Mouse (Mus musculus) MEL (cell line): ENCODE data around the gene Tmem120a. TPM values are rescaled to one million over a fixed set of nuclear protein-coding genes. Genes with fewer than 3 reads are reported as not detected.

ENCODE experiments used
- DNase-seq: peaks from one replicate; pipeline ENCODE4 v3.0.0; 2011; ENCODE audit warnings: low read depth, low spot score
- H3K27ac ChIP-seq: 2 replicates; pipeline ENCODE4 v1.5.1; 2012; ENCODE audit warnings: low read depth, mild to moderate bottlenecking, control low read depth, low read length, moderate library complexity; ENCODE audit not compliant: control insufficient read depth
- H3K27me3 ChIP-seq, 2 experiments: fragments of 150-350 bp in 1 of 2; sonication (generic) in 1 of 2; 2 replicates each; pipeline ENCODE4 v1.6.1; 2012; ENCODE audit warnings: low read length in 2 of 2, mild to moderate bottlenecking in 2 of 2, improper control_type of control experiment in 1 of 2, moderate library complexity in 1 of 2; ENCODE audit not compliant: insufficient read depth in 2 of 2, control insufficient read depth in 1 of 2
- H3K36me3 ChIP-seq, 2 experiments: 2 replicates each; pipeline ENCODE4 v1.6.1; 2012 to 2014; ENCODE audit warnings: low read length in 2 of 2, improper control_type of control experiment in 1 of 2, inconsistent platforms in 1 of 2, mild to moderate bottlenecking in 1 of 2; ENCODE audit not compliant: insufficient read depth in 2 of 2, control insufficient read depth in 1 of 2
- H3K4me1 ChIP-seq, 2 experiments: fragments of 150-350 bp in 1 of 2; sonication (generic) in 1 of 2; 2 replicates each; pipeline ENCODE4 v1.6.1; 2012; ENCODE audit warnings: low read length in 2 of 2, improper control_type of control experiment in 1 of 2, mild to moderate bottlenecking in 1 of 2; ENCODE audit not compliant: insufficient read depth in 2 of 2, control insufficient read depth in 1 of 2
- H3K4me3 ChIP-seq, 2 experiments: fragments of 150-350 bp in 1 of 2; sonication (generic) in 1 of 2; 2 replicates each; pipeline ENCODE4 v1.5.1; 2012; ENCODE audit warnings: low read depth in 2 of 2, low read length in 2 of 2, mild to moderate bottlenecking in 2 of 2, moderate library complexity in 2 of 2, control low read depth in 1 of 2, improper control_type of control experiment in 1 of 2; ENCODE audit not compliant: control insufficient read depth in 1 of 2, insufficient read depth in 1 of 2
- H3K79me2 ChIP-seq: 2 replicates; pipeline ENCODE4 v1.6.1; 2012; ENCODE audit warnings: mild to moderate bottlenecking, low read length, moderate library complexity; ENCODE audit not compliant: control insufficient read depth, poor library complexity, insufficient read depth
- H3K9ac ChIP-seq: 2 replicates; pipeline ENCODE4 v1.6.1; 2012; ENCODE audit warnings: low read depth, mild to moderate bottlenecking, control low read depth, low read length, moderate library complexity; ENCODE audit not compliant: control insufficient read depth, poor library complexity, severe bottlenecking
- H3K9me3 ChIP-seq: fragments of 150-350 bp; sonication (generic); replicated peaks from 2 replicates; pipeline ENCODE4 v1.6.1; 2012; ENCODE audit warnings: mild to moderate bottlenecking, low read length, improper control_type of control experiment, moderate library complexity; ENCODE audit not compliant: insufficient read depth
- CHD1 ChIP-seq: IDR thresholded peaks from 2 replicates; pipeline ENCODE4 v1.6.1; 2012; ENCODE audit warnings: low read depth, mild to moderate bottlenecking, inconsistent platforms, low read length, improper control_type of control experiment
- CHD2 ChIP-seq: IDR thresholded peaks from 2 replicates; pipeline ENCODE4 v1.6.1; 2011; ENCODE audit warnings: low read length, improper control_type of control experiment
- ELF1 ChIP-seq: IDR thresholded peaks from 2 replicates; pipeline ENCODE4 v1.6.1; 2014; ENCODE audit warnings: low read depth, mild to moderate bottlenecking, inconsistent platforms, low read length, improper control_type of control experiment, moderate library complexity
- ETS1 ChIP-seq: IDR thresholded peaks from 2 replicates; pipeline ENCODE4 v1.6.1; 2012; ENCODE audit warnings: low read depth, mild to moderate bottlenecking, inconsistent platforms, low read length, improper control_type of control experiment, moderate library complexity
- GABPA ChIP-seq: IDR thresholded peaks from 2 replicates; pipeline ENCODE4 v1.6.1; 2012; ENCODE audit warnings: low read depth, mild to moderate bottlenecking, inconsistent platforms, low read length, improper control_type of control experiment, moderate library complexity
- GATA1 ChIP-seq: IDR thresholded peaks from 2 replicates; pipeline ENCODE4 v1.6.1; 2011; ENCODE audit warnings: low read depth, low read length, improper control_type of control experiment
- HCFC1 ChIP-seq: IDR thresholded peaks from 2 replicates; pipeline ENCODE4 v1.6.1; 2012; ENCODE audit warnings: low read depth, mild to moderate bottlenecking, inconsistent platforms, low read length, improper control_type of control experiment, moderate library complexity
- KAT2A ChIP-seq: conservative IDR thresholded peaks from 2 replicates; pipeline ENCODE4 v1.6.1; 2012; ENCODE audit warnings: low read depth, low read length, improper control_type of control experiment, inconsistent platforms
- MAFK ChIP-seq: IDR thresholded peaks from 2 replicates; pipeline ENCODE4 v1.6.1; 2011; ENCODE audit warnings: low read depth, mild to moderate bottlenecking, low read length, improper control_type of control experiment, borderline replicate concordance
- MAX ChIP-seq: IDR thresholded peaks from 2 replicates; pipeline ENCODE4 v1.6.1; 2011; ENCODE audit warnings: low read length, improper control_type of control experiment
- MAZ ChIP-seq: IDR thresholded peaks from 2 replicates; pipeline ENCODE4 v1.6.1; 2012; ENCODE audit warnings: low read depth, mild to moderate bottlenecking, inconsistent platforms, low read length, improper control_type of control experiment
- MEF2A ChIP-seq: IDR thresholded peaks from 2 replicates; pipeline ENCODE4 v1.6.1; 2014; ENCODE audit warnings: low read depth, mild to moderate bottlenecking, inconsistent platforms, low read length, improper control_type of control experiment; ENCODE audit not compliant: poor library complexity, insufficient replicate concordance, severe bottlenecking; ENCODE audit errors: extremely low read depth
- NELFE ChIP-seq: IDR thresholded peaks from 2 replicates; pipeline ENCODE4 v1.6.1; 2011; ENCODE audit warnings: low read depth, low read length, improper control_type of control experiment
- NRF1 ChIP-seq: IDR thresholded peaks from 2 replicates; pipeline ENCODE4 v1.6.1; 2014; ENCODE audit warnings: low read depth, mild to moderate bottlenecking, inconsistent platforms, low read length, improper control_type of control experiment, moderate library complexity; ENCODE audit not compliant: poor library complexity, insufficient read depth, severe bottlenecking
- POLR2A ChIP-seq, 2 experiments: IDR thresholded peaks; 2 replicates each; pipeline ENCODE4 v1.6.1; 2011 to 2012; ENCODE audit warnings: low read length in 2 of 2, mild to moderate bottlenecking in 2 of 2, control low read depth in 1 of 2, improper control_type of control experiment in 1 of 2, low read depth in 1 of 2, moderate library complexity in 1 of 2; ENCODE audit not compliant: control insufficient read depth in 1 of 2, insufficient read depth in 1 of 2, poor library complexity in 1 of 2
- POLR2AphosphoS2 ChIP-seq: IDR thresholded peaks from 2 replicates; pipeline ENCODE4 v1.6.1; 2011; ENCODE audit warnings: low read length, improper control_type of control experiment
- RAD21 ChIP-seq: IDR thresholded peaks from 2 replicates; pipeline ENCODE4 v1.6.1; 2011; ENCODE audit warnings: mild to moderate bottlenecking, low read depth, low read length, improper control_type of control experiment
- RCOR1 ChIP-seq: IDR thresholded peaks from 2 replicates; pipeline ENCODE4 v1.6.1; 2012; ENCODE audit warnings: low read depth, mild to moderate bottlenecking, inconsistent platforms, low read length, improper control_type of control experiment
- SIN3A ChIP-seq: IDR thresholded peaks from 2 replicates; pipeline ENCODE4 v1.6.1; 2012; ENCODE audit warnings: low read length, improper control_type of control experiment, inconsistent platforms
- TAL1 ChIP-seq: IDR thresholded peaks from 2 replicates; pipeline ENCODE4 v1.6.1; 2012; ENCODE audit warnings: mild to moderate bottlenecking, inconsistent platforms, low read length, moderate library complexity, mixed read lengths
- TCF12 ChIP-seq: IDR thresholded peaks from 2 replicates; pipeline ENCODE4 v1.6.1; 2014; ENCODE audit warnings: low read depth, mild to moderate bottlenecking, inconsistent platforms, low read length, improper control_type of control experiment, moderate library complexity
- UBTF ChIP-seq: IDR thresholded peaks from 2 replicates; pipeline ENCODE4 v1.6.1; 2012; ENCODE audit warnings: low read depth, mild to moderate bottlenecking, inconsistent platforms, low read length, improper control_type of control experiment, moderate library complexity, borderline replicate concordance; ENCODE audit not compliant: insufficient read depth
- ZKSCAN1 ChIP-seq: IDR thresholded peaks from 2 replicates; pipeline ENCODE4 v1.6.1; 2012; ENCODE audit warnings: low read depth, mild to moderate bottlenecking, inconsistent platforms, low read length, improper control_type of control experiment, moderate library complexity
- polyA plus RNA-seq, 2 experiments: library from polyadenylated mRNA; stranded (reverse) in 1 of 2; unstranded in 1 of 2; fragments of >175 nt in 1 of 2; fragments of >200 nt in 1 of 2; gene quantifications; 2 replicates each; pipeline versions ENCODE4 v1.2.1 to v1.2.4; 2012; ENCODE audit warnings: low replicate concordance in 2 of 2, low read depth in 1 of 2; ENCODE audit not compliant: insufficient read length in 2 of 2, insufficient read depth in 1 of 2, missing spikeins in 1 of 2
- total RNA-seq: library from RNA; depleted of rRNA; stranded (reverse); fragments of 300-350 nt; gene quantifications from 2 replicates; pipeline ENCODE4 v1.2.3, GENCODE M21; 2012

Tmem120a gene
- total and polyA plus RNA-seq, 3 experiments: 19.6 to 38.8 TPM; not detected in 1

DNA sequence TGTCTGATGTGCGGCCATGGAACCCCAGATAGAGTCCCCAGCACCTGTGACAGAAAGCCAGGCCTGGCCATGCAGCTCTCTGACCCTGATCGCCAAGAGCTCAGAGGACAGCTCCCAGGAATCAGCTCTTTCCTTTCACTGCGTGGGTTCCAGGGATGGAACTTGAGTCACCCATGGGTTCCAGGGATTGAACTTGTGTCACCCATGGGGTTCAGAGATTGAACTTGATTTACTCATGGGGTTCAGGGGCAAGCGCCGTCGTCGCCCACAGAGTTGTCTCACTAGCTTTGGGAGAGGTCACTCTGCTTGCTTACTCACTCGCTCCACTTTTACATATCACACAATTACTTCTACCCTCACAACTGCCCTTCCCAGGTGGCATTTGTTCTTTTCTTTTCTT lies 23.2 kb downstream of the Tmem120a start:
- Histone ChIP-seq H3K36me3 (no peaks in the 10 kb centered on the region; a peak in 2 of 4 replicates), H3K9me3 (no peaks in the 10 kb centered on the region), H3K27me3 (no peaks in the 10 kb centered on the region)
- TF ChIP-seq CHD1 (no peak), NELFE (no peak), MAFK (no peak), MEF2A (no peak), POLR2AphosphoS2 (no peak), GABPA (no peak), ELF1 (no peak), SIN3A (no peak), ETS1 (no peak)
- TF ChIP-seq, all 39 proteins: peak for 0
- Histone ChIP-seq H3K27ac (no peak overlapping the region), H3K4me1 (no peaks in the 10 kb centered on the region), H3K4me3 (no peak overlapping the region), H3K9ac (no peak overlapping the region), H3K79me2 (no peaks in the 10 kb centered on the region)
- no peak for DNase-seq

DNA sequence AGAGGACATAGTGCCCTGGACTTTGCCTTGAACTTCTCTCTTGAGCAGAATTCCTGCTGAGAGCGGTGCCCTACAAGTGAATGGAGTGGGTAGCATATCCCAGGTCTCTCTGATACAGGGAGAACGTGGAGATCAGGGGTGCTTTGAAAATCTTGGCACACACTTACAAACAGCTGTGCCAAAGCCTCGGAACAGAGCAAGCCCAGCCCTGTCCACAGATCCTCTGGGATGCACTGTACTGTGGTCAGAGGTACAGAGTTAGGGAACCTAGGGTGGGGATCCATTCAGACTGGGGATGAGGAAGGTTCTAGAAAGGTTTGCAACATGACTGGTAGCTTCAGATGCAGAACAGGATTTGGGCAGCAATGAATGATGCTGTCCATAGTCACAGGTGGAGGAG lies 24.1 kb downstream of the Tmem120a start:
- Histone ChIP-seq H3K4me3 (no peak overlapping the region), H3K27ac (no peak overlapping the region), H3K79me2 (no peaks in the 10 kb centered on the region), H3K27me3 (no peaks in the 10 kb centered on the region), H3K9me3 (no peaks in the 10 kb centered on the region), H3K36me3 (no peaks in the 10 kb centered on the region; a peak in 2 of 4 replicates), H3K4me1 (no peaks in the 10 kb centered on the region), H3K9ac (no peak overlapping the region)
- TF ChIP-seq KAT2A (no peak), NRF1 (no peak), POLR2AphosphoS2 (no peak), RCOR1 (no peak), ELF1 (no peak), HCFC1 (no peak), MAX (no peak), TAL1 (no peak), MAZ (no peak), MEF2A (no peak), CHD2 (no peak), GATA1 (no peak), UBTF (no peak), RAD21 (no peak), POLR2A (IDR thresholded peaks at IDR 0.05; ENCODE audit: control insufficient read depth in 1 of 2, insufficient read depth in 1 of 2, low read depth in 1 of 2, low read length in 2 of 2, poor library complexity in 1 of 2) (no peak), TCF12 (no peak), ZKSCAN1 (no peak)
- no peak for DNase-seq
